Mouse (Mus musculus): ENCODE results near the gene Thada.

DNA sequence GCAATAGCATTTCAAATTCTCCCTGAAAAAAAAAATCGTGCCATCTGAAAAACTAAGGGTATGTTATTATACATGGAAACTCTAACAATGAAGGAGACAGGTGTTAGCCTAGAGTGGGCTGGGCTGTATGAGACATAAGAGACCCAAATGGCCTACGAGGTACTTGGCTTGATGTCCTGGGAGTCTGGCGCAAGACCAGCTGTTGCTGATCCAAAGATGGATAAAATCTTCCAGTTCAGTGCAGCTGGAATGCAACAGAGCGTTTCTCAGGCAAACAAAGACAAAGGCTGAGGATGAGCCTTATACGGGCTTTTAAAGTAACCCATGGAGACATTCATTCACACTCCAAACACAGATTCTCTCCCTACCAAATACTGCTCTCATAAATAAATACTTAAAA, 32.6 kb upstream of the Thada start:
- TF ChIP-seq GATA1 (IDR thresholded peaks at IDR 0.05; ENCODE audit: borderline replicate concordance, low read length) = no peak
- TF ChIP-seq FLI1 (IDR thresholded peaks at IDR 0.05; ENCODE audit: low read length) = no peak
